Mouse (Mus musculus) liver, postnatal 0 days (tissue): Measurements from ENCODE around the gene Supt5.

Source experiments
- CTCF ChIP-seq: sonication (generic); IDR thresholded peaks from 2 replicates; pipeline ENCODE4 v1.5.1; 2016; ENCODE audit warnings: antibody characterized with exemption, low read depth
- EP300 ChIP-seq: IDR thresholded peaks from 2 replicates; pipeline ENCODE4 v1.6.1; 2016; ENCODE audit warnings: antibody characterized with exemption, low read depth, mild to moderate bottlenecking

DNA sequence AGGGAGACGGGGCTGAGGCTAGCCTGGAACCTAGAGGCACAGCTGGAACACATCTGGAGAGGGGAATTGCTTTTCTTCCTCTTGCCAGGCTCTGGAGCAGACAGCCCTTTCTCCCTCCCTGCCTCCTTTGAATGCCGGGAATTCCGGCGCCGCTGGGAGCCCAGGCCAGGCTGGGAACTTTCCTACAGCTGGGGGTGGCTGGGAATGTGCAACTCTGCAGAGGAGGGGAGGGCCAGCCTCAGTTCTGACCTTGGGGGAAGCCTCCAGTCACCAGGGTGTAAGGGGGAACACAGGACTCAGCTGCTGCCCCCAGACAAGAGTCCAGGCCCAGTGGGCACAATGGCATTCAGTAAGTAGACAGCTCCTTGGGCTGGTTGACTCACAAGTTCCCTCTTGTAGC lies 18.4 kb upstream of the Supt5 start:
- TF ChIP-seq CTCF (no peak), EP300 (no peak)
